Mouse (Mus musculus) limb, embryonic 12.5 days (tissue): ENCODE measurements around the gene Ptges3l. TPM values are rescaled to one million over a fixed set of nuclear protein-coding genes. Genes with fewer than 3 reads are reported as not detected.
"Not testable (repeated sequence)": the region's sequence is repeated elsewhere in the genome, so short reads cannot be mapped to it uniquely, and the experiment has no call there.

Experiments
- ATAC-seq: fragments of 200-750 bp; cut with Nextera tagmentation; 2 replicates; pipeline ENCODE4 v1.8.0; 2017; ENCODE audit warnings: low read depth, moderate TSS enrichment; ENCODE audit not compliant: insufficient number of reproducible peaks, insufficient read depth, low FRiP score, low TSS enrichment
- H3K27ac ChIP-seq: fragments of 300-500 bp; sonication (generic); 2 replicates; pipeline ENCODE4 v1.5.1; 2016; ENCODE audit warnings: mild to moderate bottlenecking, moderate library complexity
- H3K27me3 ChIP-seq: fragments of 300-500 bp; sonication (generic); 2 replicates; pipeline ENCODE4 v1.6.1; 2016; ENCODE audit warnings: mild to moderate bottlenecking, moderate library complexity
- H3K36me3 ChIP-seq: fragments of 300-500 bp; sonication (generic); 2 replicates; pipeline ENCODE4 v1.6.1; 2016; ENCODE audit warnings: mild to moderate bottlenecking, moderate library complexity
- H3K4me1 ChIP-seq: fragments of 300-500 bp; sonication (generic); replicated peaks from 2 replicates; pipeline ENCODE4 v1.6.1; 2016
- H3K4me2 ChIP-seq: fragments of 300-500 bp; sonication (generic); 2 replicates; pipeline ENCODE4 v1.6.1; 2016; ENCODE audit warnings: mild to moderate bottlenecking, moderate library complexity
- H3K4me3 ChIP-seq: fragments of 300-500 bp; sonication (generic); replicated peaks from 2 replicates; pipeline ENCODE4 v1.5.1; 2016; ENCODE audit warnings: mild to moderate bottlenecking
- H3K9ac ChIP-seq: fragments of 300-500 bp; sonication (generic); replicated peaks from 2 replicates; pipeline ENCODE4 v1.6.1; 2016; ENCODE audit warnings: mild to moderate bottlenecking, moderate library complexity
- H3K9me3 ChIP-seq: fragments of 300-500 bp; sonication (generic); 2 replicates; pipeline ENCODE4 v1.6.1; 2016; ENCODE audit warnings: mild to moderate bottlenecking, moderate library complexity
- WGBS: fragments of 180-500 bp; shearing (Covaris S2); methylation state at CpG from one replicate; pipeline ENCODE4 v1.1.7; 2016; 5-methylcytosine and 5-hydroxymethylcytosine counted together
- polyA plus RNA-seq: library from polyadenylated mRNA; unstranded; fragments of >200 nt; fragmentation: Nextera tagmentation; extraction: Ambion mirVana; gene quantifications from 2 replicates; pipeline ENCODE4 v1.2.1, GENCODE M21; 2016

The Ptges3l gene
- polyA plus RNA-seq, 1 experiment from 2014 or later: 9.4 TPM

DNA sequence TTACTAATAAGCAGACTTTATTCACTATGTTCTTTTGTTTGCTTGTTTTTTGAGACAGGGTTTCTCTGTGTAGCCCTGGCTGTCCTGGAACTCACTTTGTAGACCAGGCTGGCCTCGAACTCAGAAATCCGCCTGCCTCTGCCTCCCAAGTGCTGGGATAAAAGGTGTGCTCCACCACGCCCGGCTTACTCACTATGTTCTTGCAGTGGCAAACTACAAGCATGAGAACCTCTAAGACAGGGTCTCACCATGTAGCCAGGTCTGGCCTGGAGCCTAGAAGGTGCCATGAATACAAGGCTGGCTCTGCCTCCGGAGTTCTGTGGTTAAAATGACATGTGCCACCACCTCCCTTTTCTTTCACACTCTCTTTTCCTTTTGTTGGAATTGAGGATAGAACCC lies 41.4 kb upstream of the Ptges3l start:
- 58% methylated on average over 5 of the region's 5 CpGs for WGBS
- H3K4me1 ChIP-seq: peaks cover 48% of the 10 kb centered on the region
- peaks cover 13% of the 10 kb centered on the region; the same call in 1 of the 2 replicates for H3K36me3 ChIP-seq
- H3K27me3 ChIP-seq: peaks cover 22% of the 10 kb centered on the region; the same call in 1 of the 2 replicates
- ATAC-seq, H3K27ac ChIP-seq, H3K9me3 ChIP-seq, H3K9ac ChIP-seq: not testable (repeated sequence)
- peak overlapping the region; percentile 94 for H3K4me2 ChIP-seq
- peak overlapping the region; percentile 83; the same call in 1 of the 2 replicates for H3K4me3 ChIP-seq

DNA sequence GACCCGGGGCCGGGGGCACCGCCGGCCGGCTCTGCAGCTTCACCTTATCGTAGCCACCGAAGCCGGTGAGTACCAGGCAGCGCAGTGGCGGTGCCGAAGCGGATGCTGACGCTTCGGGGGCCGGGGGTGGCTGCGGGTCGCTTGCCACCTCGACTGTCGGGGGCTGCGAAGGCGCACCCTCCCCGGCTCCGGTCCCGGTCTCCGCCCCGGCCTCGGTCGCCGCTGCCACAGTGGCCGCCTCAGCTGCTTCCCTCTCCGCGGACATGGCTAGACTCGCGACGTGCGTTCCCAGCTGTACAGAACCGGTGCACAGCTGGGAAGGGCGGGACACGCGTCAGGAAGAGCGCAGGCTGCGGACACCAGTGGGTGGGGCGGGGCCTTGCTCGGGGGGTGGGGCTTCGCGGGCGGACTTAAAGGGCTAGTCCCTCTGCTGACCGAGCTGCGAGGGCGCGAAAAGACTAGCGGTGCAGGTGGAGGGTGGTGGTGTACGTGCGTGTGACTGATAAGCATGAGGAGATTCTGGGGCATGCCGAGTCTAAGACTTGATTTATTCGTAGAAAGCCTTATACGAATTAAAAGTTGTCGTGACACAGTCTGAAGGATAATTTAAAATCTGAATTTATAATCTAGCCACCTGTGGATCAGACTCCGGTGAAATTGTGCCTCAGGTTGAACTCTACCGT lies 40.9 kb upstream of the Ptges3l start, which contains the start of gene Vat1:
Gene Vat1 (minus strand): TSS at position 362 of the 683 bp plus-strand sequence.
- peak; percentile 60 for ATAC-seq
- WGBS: 2% methylated on average over 60 of the region's 60 CpGs

DNA sequence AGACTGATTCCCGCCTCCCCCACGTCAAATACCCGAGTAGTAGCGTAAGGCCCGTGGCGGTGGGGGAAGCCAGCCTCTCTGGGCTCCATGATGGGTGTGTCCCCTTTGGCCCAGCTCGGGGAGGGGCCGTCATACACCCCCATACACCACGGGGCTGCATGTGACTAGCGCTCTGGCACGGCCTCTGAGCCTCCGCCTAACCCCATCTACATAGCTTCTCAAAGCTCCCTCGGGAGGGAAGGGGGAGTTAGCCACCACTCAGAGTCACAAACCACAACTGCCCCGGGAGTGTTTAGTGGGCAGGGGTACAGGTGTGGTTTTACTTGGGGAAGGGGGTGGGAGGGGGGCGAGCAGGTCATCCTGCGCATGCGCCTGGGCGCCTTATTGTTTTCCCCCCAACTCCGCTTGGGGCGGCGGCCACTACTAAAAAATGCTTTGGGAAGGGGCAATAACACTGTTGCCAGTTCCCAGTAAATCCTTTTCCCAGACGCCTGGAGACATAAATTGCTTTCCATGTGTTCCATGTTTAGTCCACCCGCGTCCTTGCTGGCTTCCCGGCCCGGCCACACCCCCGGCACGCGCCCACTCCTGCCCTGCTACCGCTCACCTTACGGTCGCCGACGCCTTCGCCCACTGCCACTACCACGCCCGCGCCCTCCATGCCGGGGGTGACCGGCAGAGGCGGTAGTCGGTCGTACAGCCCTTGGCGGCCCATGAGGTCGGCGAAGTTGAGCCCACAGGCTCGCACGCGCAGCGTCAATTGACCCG lies 40.2 kb upstream of the Ptges3l start:
- peak; percentile 12; the same call in 1 of the 2 replicates for ATAC-seq

More for the DNA sequence above, 40.9 kb upstream of the Ptges3l start, which contains the start of gene Vat1:
- Histone ChIP-seq H3K9me3 (no peaks in the 10 kb centered on the region), H3K9ac (peak within 1 kb of the TSS; percentile 71), H3K27ac (peak within 1 kb of the TSS; percentile 84), H3K4me2 (peak within 1 kb of the TSS; percentile 94), H3K36me3 (peaks cover 16% of the 10 kb centered on the region; the same call in 1 of the 2 replicates), H3K4me3 (peak within 1 kb of the TSS; percentile 83), H3K27me3 (peaks cover 22% of the 10 kb centered on the region; the same call in 1 of the 2 replicates), H3K4me1 (peaks cover 48% of the 10 kb centered on the region)

DNA sequence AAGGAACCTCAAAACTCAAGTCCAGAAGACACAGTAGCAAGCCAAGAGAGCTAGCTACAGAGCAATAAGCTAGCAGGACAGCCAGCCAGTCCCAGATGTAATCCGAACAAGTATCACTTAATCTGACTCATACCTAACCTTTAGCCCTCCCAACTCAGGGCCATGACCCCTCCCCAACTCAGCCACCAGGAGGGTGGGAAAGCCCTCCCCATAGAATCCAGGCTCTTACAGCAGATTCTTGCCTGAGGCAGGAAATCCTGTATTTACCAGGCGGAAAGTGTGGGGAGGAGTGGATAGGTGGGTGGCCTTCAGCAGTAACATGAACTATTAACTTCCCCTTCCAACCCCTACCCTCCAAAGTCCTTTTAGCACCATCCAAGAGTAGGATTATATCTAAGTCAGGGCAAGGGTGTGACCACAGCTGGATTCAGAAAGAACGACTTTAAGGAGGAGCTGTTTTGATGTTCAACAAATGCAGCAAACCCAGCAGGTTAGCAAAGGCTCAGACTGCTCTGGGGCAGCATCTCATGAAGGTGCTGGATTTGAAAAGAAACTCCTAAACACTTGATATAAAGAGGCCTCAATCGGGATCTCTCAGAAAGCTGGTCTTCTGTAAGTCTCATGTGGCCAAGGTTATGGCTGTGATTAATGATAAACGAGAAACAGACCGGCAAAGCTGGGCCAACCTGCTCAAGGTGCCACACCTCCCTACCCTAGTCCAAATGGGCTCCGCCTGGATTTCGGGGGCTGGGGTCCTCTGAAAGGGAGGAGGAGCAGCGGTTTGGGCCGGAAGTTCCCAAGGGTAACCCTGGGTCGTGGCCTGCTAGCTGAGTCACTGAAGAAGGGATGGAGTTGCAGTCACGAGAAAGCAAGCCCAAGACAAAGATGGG lies 39.3 kb upstream of the Ptges3l start, which contains the start of gene Rnd2:
Gene Rnd2 (plus strand): TSS at position 789 of the 890 bp plus-strand sequence.
- Histone ChIP-seq H3K9ac (peak within 1 kb of the TSS; percentile 71), H3K4me1 (peaks cover 48% of the 10 kb centered on the region), H3K9me3 (no peaks in the 10 kb centered on the region), H3K27ac (peak within 1 kb of the TSS; percentile 84), H3K4me3 (peak within 1 kb of the TSS; percentile 83), H3K36me3 (peaks cover 27% of the 10 kb centered on the region), H3K27me3 (peaks cover 12% of the 10 kb centered on the region; the same call in 1 of the 2 replicates), H3K4me2 (peak within 1 kb of the TSS; percentile 94)
- 6% methylated on average over 12 of the region's 12 CpGs for WGBS
- no peak for ATAC-seq

More for the DNA sequence above, 40.2 kb upstream of the Ptges3l start:
- Histone ChIP-seq H3K4me1 (peaks cover 48% of the 10 kb centered on the region), H3K36me3 (peaks cover 19% of the 10 kb centered on the region), H3K27me3 (peaks cover 18% of the 10 kb centered on the region; the same call in 1 of the 2 replicates), H3K4me3 (peak overlapping the region; percentile 83), H3K9ac (peak overlapping the region; percentile 71), H3K9me3 (no peaks in the 10 kb centered on the region), H3K4me2 (peak overlapping the region; percentile 94), H3K27ac (peak overlapping the region; percentile 84)
- whole genome bisulfite sequencing: under 1% methylated on average over 51 of the region's 51 CpGs

DNA sequence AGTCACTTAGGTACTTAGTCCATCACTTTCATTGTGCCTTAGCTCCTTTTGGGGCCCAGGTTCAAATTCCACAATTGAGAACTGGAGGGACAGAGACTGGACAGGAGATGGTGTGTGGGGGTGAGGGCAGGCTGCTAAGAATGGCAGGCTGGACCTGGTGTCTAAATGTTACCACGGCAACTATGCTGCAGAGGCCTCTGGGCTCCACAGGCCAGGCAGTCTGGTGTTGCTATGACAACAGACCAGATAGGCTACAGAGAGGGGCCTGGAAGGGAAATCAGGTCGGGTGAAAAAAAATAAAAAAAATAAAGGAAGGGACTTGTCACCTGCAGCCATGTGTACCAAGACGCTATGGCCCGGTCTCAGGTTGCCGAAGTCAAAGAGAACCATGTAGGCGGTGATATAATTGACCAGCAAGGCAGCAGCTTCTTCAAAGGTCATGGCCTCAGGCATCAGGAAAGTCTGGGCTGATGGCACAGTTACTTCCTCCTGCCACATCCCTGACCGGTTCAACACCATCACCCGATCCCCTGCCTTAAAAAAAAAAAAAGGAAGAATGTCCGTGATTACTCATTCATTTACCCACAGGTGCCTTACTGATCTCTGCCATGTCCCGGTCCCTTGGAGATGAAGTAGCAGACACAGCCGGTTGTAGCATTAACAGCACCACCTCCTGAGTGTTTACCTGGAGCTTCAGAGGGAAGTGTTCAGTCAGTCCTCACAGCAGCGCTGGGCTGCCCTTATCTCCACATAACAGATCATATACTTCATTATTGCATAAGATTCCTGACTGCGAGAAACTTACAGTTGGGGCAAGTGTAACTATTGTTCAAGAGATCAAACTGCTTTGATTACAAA lies 37.7 kb upstream of the Ptges3l start:
- Histone ChIP-seq H3K27ac (no peak overlapping the region), H3K4me2 (no peak overlapping the region), H3K9me3 (no peaks in the 10 kb centered on the region), H3K4me3 (no peak overlapping the region), H3K4me1 (peaks cover 43% of the 10 kb centered on the region), H3K27me3 (peaks cover 5% of the 10 kb centered on the region; the same call in 1 of the 2 replicates), H3K9ac (no peak overlapping the region), H3K36me3 (peaks cover 44% of the 10 kb centered on the region)
- 37% methylated on average over 13 of the region's 13 CpGs for WGBS
- no peak for ATAC-seq

DNA sequence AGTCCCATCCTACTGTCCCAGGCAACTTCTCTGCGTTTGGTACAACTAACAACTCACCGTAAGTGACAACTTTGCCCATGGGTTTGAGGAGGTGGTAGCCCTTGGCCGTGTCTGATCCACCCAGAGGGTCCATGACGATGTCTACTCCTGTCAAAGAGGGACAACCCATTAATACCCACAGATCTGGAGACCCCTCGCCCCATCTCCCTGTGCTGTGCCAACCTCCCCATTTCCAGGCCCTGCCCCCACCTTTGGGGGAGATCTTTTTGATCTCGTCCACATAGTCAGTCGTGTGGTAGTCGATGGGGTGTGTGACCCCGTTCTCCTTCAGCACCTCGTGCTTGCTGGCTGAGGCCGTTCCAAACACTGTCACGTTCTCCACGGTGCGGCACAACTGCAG lies 37.0 kb upstream of the Ptges3l start:
- Histone ChIP-seq H3K27me3 (peaks cover 1% of the 10 kb centered on the region; the same call in 1 of the 2 replicates), H3K9me3 (no peaks in the 10 kb centered on the region), H3K4me3 (no peak overlapping the region), H3K4me1 (peaks cover 39% of the 10 kb centered on the region), H3K9ac (no peak overlapping the region), H3K4me2 (no peak overlapping the region), H3K27ac (no peak overlapping the region), H3K36me3 (peaks cover 47% of the 10 kb centered on the region)
- 87% methylated on average over 14 of the region's 14 CpGs for WGBS
- ATAC-seq: no peak

DNA sequence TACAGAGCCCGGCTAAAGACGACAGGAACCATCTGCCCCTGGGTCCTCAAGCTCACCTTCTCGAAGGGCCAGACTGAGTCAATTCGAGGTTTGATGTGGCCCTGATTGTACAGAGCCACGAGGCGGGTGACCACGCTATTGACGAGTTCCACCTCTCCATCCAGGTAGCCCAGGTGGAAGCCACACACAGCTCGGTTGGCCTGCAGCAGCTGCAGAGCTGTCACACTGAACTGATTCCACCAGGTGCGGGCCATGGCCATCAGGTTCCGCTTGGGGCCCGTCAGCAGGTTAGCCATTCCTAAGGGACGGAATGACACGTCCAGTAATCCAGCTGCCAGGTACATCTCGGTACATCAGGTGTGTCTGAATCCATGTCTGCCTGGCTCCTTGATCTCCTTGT lies 35.2 kb upstream of the Ptges3l start:
- H3K9ac ChIP-seq: no peak overlapping the region
- no peak for ATAC-seq
- peaks cover 31% of the 10 kb centered on the region for H3K4me1 ChIP-seq
- no peak overlapping the region for H3K4me3 ChIP-seq
- no peaks in the 10 kb centered on the region for H3K9me3 ChIP-seq
- WGBS: 82% methylated on average over 15 of the region's 15 CpGs
- no peak overlapping the region for H3K27ac ChIP-seq
- no peaks in the 10 kb centered on the region; the same call in 1 of the 2 replicates for H3K27me3 ChIP-seq
- H3K36me3 ChIP-seq: peaks cover 47% of the 10 kb centered on the region
- no peak overlapping the region for H3K4me2 ChIP-seq

DNA sequence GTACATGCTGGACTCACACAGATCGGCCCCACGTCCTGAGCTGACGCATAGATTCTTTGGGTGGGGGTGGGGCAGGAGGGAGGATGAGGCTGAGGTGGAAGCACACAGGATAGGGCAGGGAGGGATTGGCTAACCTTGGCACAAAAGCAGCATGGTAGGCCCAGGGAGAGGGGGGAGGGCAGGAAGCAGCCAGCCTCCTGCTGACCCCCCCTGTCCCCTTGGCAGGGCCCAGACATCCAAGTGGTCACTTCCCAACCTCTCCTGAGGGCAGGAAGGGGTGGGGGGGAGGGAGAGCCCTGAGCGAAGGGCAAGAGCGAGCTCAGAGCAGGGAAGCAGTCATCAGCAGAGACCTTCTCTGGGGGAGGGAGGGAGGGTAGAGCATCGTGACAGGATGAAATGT lies 34.6 kb upstream of the Ptges3l start:
- no peak for ATAC-seq
- Histone ChIP-seq H3K9ac (no peak overlapping the region), H3K4me2 (no peak overlapping the region), H3K4me3 (no peak overlapping the region), H3K4me1 (peaks cover 31% of the 10 kb centered on the region), H3K36me3 (peaks cover 47% of the 10 kb centered on the region), H3K9me3 (no peaks in the 10 kb centered on the region), H3K27me3 (no peaks in the 10 kb centered on the region; the same call in 1 of the 2 replicates), H3K27ac (no peak overlapping the region)
- 51% methylated on average over 6 of the region's 6 CpGs for WGBS

DNA sequence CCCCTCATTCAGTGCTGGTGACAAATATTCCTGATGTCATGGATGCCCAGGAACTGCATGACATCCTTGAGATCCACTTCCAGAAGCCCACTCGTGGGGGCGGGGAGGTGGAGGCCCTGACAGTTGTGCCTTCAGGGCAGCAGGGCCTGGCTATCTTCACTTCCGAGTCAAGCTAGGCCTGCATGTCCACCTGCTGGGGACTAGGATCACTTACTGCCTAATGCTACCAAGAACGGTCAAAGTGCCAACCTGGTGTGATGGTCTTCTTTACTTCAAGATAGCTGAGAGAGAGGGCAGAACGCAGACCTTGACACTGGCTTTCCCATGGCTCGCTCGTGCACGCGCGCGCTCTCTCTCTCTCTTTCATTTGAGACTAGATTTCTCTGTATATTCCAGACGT lies 33.1 kb upstream of the Ptges3l start:
- Histone ChIP-seq H3K4me2 (no peak overlapping the region), H3K4me1 (peaks cover 20% of the 10 kb centered on the region), H3K27ac (no peak overlapping the region), H3K9me3 (0 out of 2 replicates have a peak, but pooled peaks cover 3% of the 10 kb centered on the region), H3K36me3 (peaks cover 47% of the 10 kb centered on the region), H3K4me3 (no peak overlapping the region), H3K9ac (no peak overlapping the region; the same call in 1 of the 2 replicates), H3K27me3 (no peaks in the 10 kb centered on the region)
- WGBS: 81% methylated on average over 12 of the region's 12 CpGs
- ATAC-seq: no peak

DNA sequence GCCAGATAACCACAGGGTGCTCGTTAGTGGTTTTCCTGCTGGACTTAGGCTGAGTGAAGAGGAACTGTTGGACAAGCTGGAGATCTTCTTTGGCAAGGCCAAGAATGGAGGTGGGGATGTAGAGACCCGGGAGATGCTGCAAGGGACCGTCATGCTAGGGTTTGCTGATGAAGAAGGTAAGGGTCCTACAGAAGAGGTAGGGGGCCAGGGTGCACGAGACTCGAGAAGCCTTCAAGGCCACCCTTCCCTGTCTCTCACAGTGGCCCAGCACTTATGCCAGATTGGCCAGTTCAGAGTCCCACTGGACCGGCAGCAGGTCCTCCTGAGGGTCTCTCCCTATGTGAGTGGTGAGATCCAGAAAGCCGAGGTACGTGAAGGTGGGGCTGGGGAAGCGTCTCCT lies 32.5 kb upstream of the Ptges3l start:
- 0 out of 2 replicates have a peak, but pooled peaks cover 3% of the 10 kb centered on the region for H3K9me3 ChIP-seq
- WGBS: 92% methylated on average over 9 of the region's 9 CpGs
- no peaks in the 10 kb centered on the region for H3K27me3 ChIP-seq
- peaks cover 14% of the 10 kb centered on the region for H3K4me1 ChIP-seq
- H3K4me3 ChIP-seq: no peak overlapping the region
- ATAC-seq: no peak
- H3K36me3 ChIP-seq: peaks cover 47% of the 10 kb centered on the region
- H3K4me2 ChIP-seq: no peak overlapping the region
- H3K27ac ChIP-seq: no peak overlapping the region
- H3K9ac ChIP-seq: no peak overlapping the region
